Mouse (Mus musculus): ENCODE measurements around the gene Pxn.

DNA sequence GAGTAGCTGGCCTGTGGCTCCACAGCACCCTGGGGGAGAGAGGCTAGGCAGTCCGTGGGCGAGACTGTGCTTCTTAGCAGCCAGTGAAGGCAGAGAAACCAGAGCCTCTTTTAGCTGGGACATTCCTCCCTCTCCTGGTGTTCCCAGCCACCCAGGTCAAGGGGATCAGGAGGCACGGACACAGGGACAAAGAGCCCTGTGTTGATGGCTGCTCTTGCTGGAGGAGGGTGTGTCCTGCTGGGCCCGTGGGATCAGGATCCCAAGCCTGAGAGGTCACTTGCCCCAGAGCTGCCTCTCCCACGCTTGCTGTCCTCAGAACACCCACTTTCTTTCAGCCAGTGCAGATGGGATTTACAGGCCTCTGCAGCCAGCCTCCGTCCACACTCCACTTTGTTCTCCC, 40.5 kb downstream of the Pxn start:
- TF ChIP-seq CTCF (IDR thresholded peaks at IDR 0.05; ENCODE audit: control insufficient read depth, insufficient read depth, insufficient read length), result no peak
- TF ChIP-seq MAX (IDR thresholded peaks at IDR 0.05), result no peak
- no peak for TF ChIP-seq USF1 (IDR thresholded peaks at IDR 0.05; ENCODE audit: low read depth)
- TF ChIP-seq MYOG (IDR thresholded peaks at IDR 0.05; ENCODE audit: control insufficient read depth, extremely low read depth, insufficient read length), result no peak
- no peak for TF ChIP-seq FOSL1 (IDR thresholded peaks at IDR 0.05; ENCODE audit: insufficient read depth, low read length, poor library complexity, severe bottlenecking)
